Comparison of ENCODE assay signal across 14 mouse cellular contexts in genomic region chr10:87046931-87047468, GRCm38 (mm10). TPM values are rescaled to one million over a fixed set of nuclear protein-coding genes. Genes with fewer than 3 reads are reported as not detected.
DNase-seq lines count a peak whose midpoint lies in the region; ATAC-seq and TF ChIP-seq lines count a peak whose summit lies in the region.
"Had no signal": no experiment of that assay in that cellular context is flagged by ENCODE, and none has a peak within 500 bp of the region (broad histone marks: within the 10 kb centered on the region; RNA-seq: fewer than 3 reads in every experiment).

No protein-coding gene starts in this region.

- intact Hi-C loops in left cerebral cortex, postnatal 25 days (cut with DNase I): no loop called here

- peak; percentile 30; the same call in 1 of the 2 replicates for TF ChIP-seq CTCF in spleen, adult 2 months (IDR thresholded peaks at IDR 0.05; ENCODE audit: extremely low read depth, insufficient read depth, insufficient read length, insufficient replicate concordance)
- peak; percentile 47; the same call in 1 of the 2 replicates for TF ChIP-seq CTCF in bone marrow, adult 2 months (IDR thresholded peaks at IDR 0.05; ENCODE audit: control insufficient read depth, insufficient read depth, low read length)

- no peaks in the 10 kb centered on the region for H3K4me1 ChIP-seq in hindbrain, embryonic 11.5 days (replicated peaks; ENCODE audit: control insufficient read depth, insufficient read depth, low read length)
- H3K4me1 ChIP-seq in hindbrain, embryonic 16.5 days (ENCODE audit: control insufficient read depth, insufficient read depth, low read depth, low read length): no peaks in the 10 kb centered on the region
- H3K4me1 ChIP-seq in spleen, adult 2 months (ENCODE audit: control insufficient read depth, insufficient read depth, insufficient read length): no peaks in the 10 kb centered on the region
- H3K4me1 ChIP-seq in bone marrow, adult 2 months (ENCODE audit: control insufficient read depth, insufficient read depth, low read length): no peaks in the 10 kb centered on the region
- H3K4me1 ChIP-seq: embryonic facial prominence, embryonic 15.5 days had no signal

- DNase-seq in hindbrain, embryonic 11.5 days (ENCODE audit: low spot score): peak; percentile 40
- DNase-seq in spleen, adult 2 months (ENCODE audit: low read depth in 1 of 2, low spot score in 2 of 2): no peak
- no peak for DNase-seq in spleen, postnatal 4 days (ENCODE audit: low spot score in 2 of 2)
- DNase-seq in thymus, postnatal 25 days: peak; percentile 36
- DNase-seq in ovary, postnatal 36 days (ENCODE audit: low spot score): no peak
- no peak for DNase-seq in left cerebral cortex, postnatal 25 days (ENCODE audit: low spot score in 2 of 2)
- DNase-seq: kidney, adult 8-10 months; right cerebral cortex, postnatal 25 days had no signal

- H3K27me3 ChIP-seq in hindbrain, embryonic 11.5 days (ENCODE audit: control insufficient read depth, insufficient read depth, low read length): no peaks in the 10 kb centered on the region
- H3K27me3 ChIP-seq in hindbrain, embryonic 16.5 days (replicated peaks; ENCODE audit: control insufficient read depth, insufficient read depth, low read length): no peaks in the 10 kb centered on the region
- H3K27me3 ChIP-seq in spleen, adult 2 months (ENCODE audit: control insufficient read depth, insufficient read depth, low read length): no peaks in the 10 kb centered on the region
- H3K27me3 ChIP-seq: embryonic facial prominence, embryonic 15.5 days had no signal

- no peak overlapping the region for H3K27ac ChIP-seq in hindbrain, embryonic 11.5 days (ENCODE audit: low read depth, low read length)
- no peak overlapping the region for H3K27ac ChIP-seq in hindbrain, embryonic 16.5 days (ENCODE audit: low read depth, low read length)
- H3K27ac ChIP-seq in spleen, adult 2 months (ENCODE audit: insufficient read depth, low read length): no peak overlapping the region
- H3K27ac ChIP-seq in bone marrow, adult 2 months (ENCODE audit: control insufficient read depth, insufficient read depth, low read depth, low read length, poor library complexity): no peak overlapping the region
- H3K27ac ChIP-seq: embryonic facial prominence, embryonic 15.5 days; macrophage had no signal

- H3K9ac ChIP-seq in hindbrain, embryonic 11.5 days (ENCODE audit: low read depth, low read length): no peak overlapping the region
- H3K9ac ChIP-seq in hindbrain, embryonic 16.5 days (ENCODE audit: low read depth, low read length): no peak overlapping the region
- H3K9ac ChIP-seq: embryonic facial prominence, embryonic 15.5 days; heart, embryonic 12.5 days had no signal

- no peaks in the 10 kb centered on the region for H3K9me3 ChIP-seq in hindbrain, embryonic 11.5 days (ENCODE audit: control insufficient read depth, low read length)
- no peaks in the 10 kb centered on the region for H3K9me3 ChIP-seq in hindbrain, embryonic 16.5 days (ENCODE audit: control insufficient read depth, low read length)
- H3K9me3 ChIP-seq: embryonic facial prominence, embryonic 15.5 days; heart, embryonic 12.5 days had no signal

- 0 out of 2 replicates have a peak, but pooled peaks have one; percentile 7 for ATAC-seq in hindbrain, embryonic 11.5 days (ENCODE audit: low FRiP score)
- ATAC-seq in hindbrain, embryonic 16.5 days: no peak

- no peak for TF ChIP-seq POLR2A in spleen, adult 2 months (IDR thresholded peaks at IDR 0.05; ENCODE audit: low read depth, low read length)
- TF ChIP-seq POLR2A in bone marrow, adult 2 months (IDR thresholded peaks at IDR 0.05; ENCODE audit: borderline replicate concordance, control insufficient read depth, low read depth, low read length): no peak

- H3K36me3 ChIP-seq in hindbrain, embryonic 11.5 days (ENCODE audit: control insufficient read depth, insufficient read depth, low read length): no peaks in the 10 kb centered on the region
- H3K36me3 ChIP-seq in hindbrain, embryonic 16.5 days (ENCODE audit: control insufficient read depth, insufficient read depth, low read length): no peaks in the 10 kb centered on the region
- H3K36me3 ChIP-seq in spleen, adult 2 months (ENCODE audit: control insufficient read depth, insufficient read depth, low read length): no peaks in the 10 kb centered on the region
- H3K36me3 ChIP-seq: embryonic facial prominence, embryonic 15.5 days; heart, embryonic 12.5 days had no signal

- no peak overlapping the region for H3K4me2 ChIP-seq in hindbrain, embryonic 11.5 days (replicated peaks; ENCODE audit: low read depth, low read length)
- H3K4me2 ChIP-seq in hindbrain, embryonic 16.5 days (ENCODE audit: low read length): no peak overlapping the region
- H3K4me2 ChIP-seq: embryonic facial prominence, embryonic 15.5 days; heart, embryonic 12.5 days had no signal

- WGBS in hindbrain, embryonic 11.5 days: 92% methylated on average over 10 of the region's 10 CpGs
- 84% methylated on average over 10 of the region's 10 CpGs for WGBS in hindbrain, embryonic 16.5 days
- 88% methylated on average over 10 of the region's 10 CpGs for WGBS in spleen, adult 2 months
- WGBS in bone marrow, adult 2 months: 78% methylated on average over 10 of the region's 10 CpGs

- H3K4me3 ChIP-seq in hindbrain, embryonic 11.5 days (ENCODE audit: low read depth, low read length): no peak overlapping the region
- no peak overlapping the region for H3K4me3 ChIP-seq in hindbrain, embryonic 16.5 days (ENCODE audit: low read length)
- no peak overlapping the region for H3K4me3 ChIP-seq in spleen, adult 2 months (ENCODE audit: extremely low read depth, insufficient read depth, insufficient read length)
- no peak overlapping the region for H3K4me3 ChIP-seq in bone marrow, adult 2 months (replicated peaks; ENCODE audit: control insufficient read depth, low read depth, low read length)
- H3K4me3 ChIP-seq: embryonic facial prominence, embryonic 15.5 days; heart, embryonic 12.5 days had no signal

RNA-seq across cellular contexts. Expression of gene 1700113H08Rik, which starts 10.8 kb away (rescaled TPM):
- polyA plus RNA-seq in hindbrain, embryonic 11.5 days (2014; fragmentation: Nextera tagmentation; extraction: Ambion mirVana): 0.14 and 0.42 TPM in 2 replicates
- 0.48 TPM in 1 of 2 replicates, not detected in the other for polyA plus RNA-seq in hindbrain, embryonic 16.5 days (2015; fragmentation: Nextera tagmentation; extraction: Ambion mirVana)
- polyA plus RNA-seq in spleen, adult 2 months (2012; rRNA removed): 0.09 and 0.12 TPM in 2 replicates
- not detected in 2 replicates for polyA plus RNA-seq in bone marrow, adult 2 months (2011; ENCODE audit: insufficient read depth, insufficient read length, low replicate concordance, missing spikeins)
- not detected for total RNA-seq in left cerebral cortex, postnatal 25 days (2021)
- polyA plus RNA-seq: embryonic facial prominence, embryonic 15.5 days; heart, embryonic 12.5 days; limb, embryonic 11.5 days; macrophage had no signal

RNA-seq across cellular contexts. Expression of gene Stab2, which starts 39.2 kb away (rescaled TPM):
- 0.20 and 0.26 TPM in 2 replicates for polyA plus RNA-seq in hindbrain, embryonic 11.5 days (2014; fragmentation: Nextera tagmentation; extraction: Ambion mirVana)
- 0.04 and 0.07 TPM in 2 replicates for polyA plus RNA-seq in hindbrain, embryonic 16.5 days (2015; fragmentation: Nextera tagmentation; extraction: Ambion mirVana)
- 58.3 and 71.8 TPM in 2 replicates for polyA plus RNA-seq in spleen, adult 2 months (2012; rRNA removed)
- 6.3 and 9.3 TPM in 2 replicates for polyA plus RNA-seq in bone marrow, adult 2 months (2011; ENCODE audit: insufficient read depth, insufficient read length, low replicate concordance, missing spikeins)
- under 1 TPM; 0.43 to 0.66 TPM for total RNA-seq in left cerebral cortex, postnatal 25 days (2021)

Comparison
In these comparisons a context has a peak if more than half of its experiments do, and no peak if none do; other contexts are left out.
1. DNase-seq: peak in hindbrain, embryonic 11.5 days (single experiment) and thymus, postnatal 25 days (single experiment); none in spleen, adult 2 months (0 of 2), spleen, postnatal 4 days (0 of 2), ovary, postnatal 36 days (single experiment) and left cerebral cortex, postnatal 25 days (0 of 2).